Mouse (Mus musculus) cerebellum, adult 9-11 months (tissue): ENCODE measurements at regions not wholly inside any gene's neighbourhood (a gene's known extent, or its start where the extent isn't known, plus 50 kb on each side); places are given as distances from the start of the nearest gene placed in this dataset.

Experiments used
- DNase-seq: peaks from one replicate; pipeline ENCODE4 v3.0.0; 2022

DNA sequence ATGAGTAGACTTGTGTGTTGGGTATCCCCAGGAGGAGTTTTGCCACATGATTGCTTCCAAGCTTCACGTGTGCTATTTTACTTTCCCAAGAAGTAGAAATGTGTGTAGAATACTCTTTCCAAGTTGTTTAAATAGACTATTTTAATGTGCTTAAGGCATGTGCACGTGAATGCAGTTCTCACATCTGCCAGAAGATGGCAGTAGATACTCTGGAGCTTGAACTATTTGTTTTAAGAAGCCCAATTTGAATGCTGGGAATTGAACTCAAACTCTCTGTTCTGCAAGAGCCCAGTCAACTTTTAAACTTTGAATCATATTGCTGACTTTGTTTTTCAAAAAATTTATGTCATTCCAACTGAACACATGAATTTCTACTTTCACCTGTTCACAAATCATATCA is 431.3 kb upstream of the Reg3g start:
- DNase-seq = peak; percentile 3

DNA sequence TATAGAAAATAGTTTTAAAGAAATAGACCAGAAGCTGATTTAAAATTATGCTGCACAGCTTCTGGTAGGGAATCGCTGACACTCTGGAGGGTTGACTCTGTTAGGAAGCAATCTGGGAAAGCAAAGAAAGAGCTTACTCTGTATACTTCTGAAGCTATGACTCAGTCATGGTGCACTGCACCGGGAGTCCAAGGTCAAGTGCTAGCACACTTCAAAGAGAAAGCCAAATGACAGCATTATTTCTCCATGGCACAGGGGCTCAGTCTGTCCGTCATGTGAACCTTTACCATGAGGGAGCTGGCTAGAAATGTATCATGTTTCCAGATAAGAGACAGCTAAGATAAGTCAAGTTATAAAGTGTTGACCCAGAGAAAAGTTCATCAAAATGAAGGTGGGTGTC is 424.1 kb upstream of the Reg3g start:
- DNase-seq = no peak

DNA sequence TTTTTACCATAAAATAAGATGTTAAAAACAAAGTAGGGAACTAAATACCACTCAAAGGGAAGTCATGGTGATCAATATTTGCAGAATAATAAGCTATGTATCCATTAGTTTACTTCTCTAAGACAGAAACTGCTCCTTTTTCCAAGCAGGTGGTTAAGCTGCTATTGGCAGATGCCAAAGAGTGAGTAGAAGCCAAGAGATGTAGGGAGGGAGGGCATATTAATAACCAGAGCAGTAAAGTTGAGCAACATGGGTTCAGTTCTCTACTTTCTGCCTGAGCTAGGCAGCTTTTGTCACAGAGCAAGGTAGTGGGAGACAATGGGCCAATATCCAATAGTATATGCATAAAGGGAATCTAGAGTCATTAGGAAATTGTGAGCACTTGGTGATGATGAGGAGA is 394.4 kb upstream of the Reg3g start:
- DNase-seq = no peak

DNA sequence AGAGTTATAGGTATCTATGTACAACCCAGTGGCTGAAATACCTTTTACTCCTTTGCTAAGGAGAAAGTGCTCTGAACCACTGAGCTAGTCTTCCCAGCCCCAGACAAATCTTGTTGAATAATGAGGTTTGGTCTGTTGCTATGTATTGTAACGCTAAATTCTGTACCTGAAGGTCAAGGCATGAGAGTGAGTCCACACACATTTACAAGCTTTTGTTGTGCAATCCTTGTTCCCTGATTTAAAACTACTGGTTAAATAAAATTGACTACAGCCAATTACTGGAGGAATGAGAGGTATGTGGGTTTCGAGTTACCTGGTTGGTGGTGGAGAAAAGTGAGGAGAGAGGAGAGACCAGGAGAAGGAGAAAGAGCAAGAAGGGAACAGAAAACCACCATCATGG is 372.6 kb upstream of the Reg3g start:
- DNase-seq = no peak

DNA sequence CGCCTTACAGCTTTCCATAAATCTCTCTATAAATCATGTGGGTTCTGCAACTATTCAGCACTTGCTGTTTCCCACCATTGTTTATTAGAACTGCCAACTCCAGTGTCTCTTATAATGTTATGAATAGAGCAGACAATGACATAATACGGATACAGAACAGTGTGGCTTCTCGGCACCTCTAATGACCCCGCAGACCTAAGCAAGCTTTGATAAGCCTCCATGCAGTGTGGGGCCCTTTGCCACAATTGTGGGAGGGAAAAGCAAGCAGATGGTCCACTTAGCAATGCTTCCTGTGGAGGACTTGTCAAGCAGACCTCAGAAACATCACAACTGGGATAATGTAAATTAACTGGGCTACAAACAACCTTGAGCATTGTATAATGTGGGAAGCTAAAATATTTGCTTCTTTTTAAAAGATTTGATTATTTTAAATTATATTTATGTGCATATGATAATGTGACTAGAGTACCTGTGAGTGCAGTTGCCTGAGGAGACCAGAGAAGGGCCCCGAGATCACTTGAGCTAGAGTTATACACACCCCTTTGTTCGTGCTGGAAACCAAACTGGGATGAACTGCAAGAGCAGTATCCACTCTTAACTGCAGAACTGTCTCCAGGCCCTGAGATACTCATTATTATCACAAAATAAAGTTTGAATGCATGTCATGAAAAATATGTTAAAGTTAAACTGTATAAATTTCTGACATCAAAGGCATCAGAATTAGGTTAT is 357.4 kb upstream of the Reg3g start:
- no peak for DNase-seq

DNA sequence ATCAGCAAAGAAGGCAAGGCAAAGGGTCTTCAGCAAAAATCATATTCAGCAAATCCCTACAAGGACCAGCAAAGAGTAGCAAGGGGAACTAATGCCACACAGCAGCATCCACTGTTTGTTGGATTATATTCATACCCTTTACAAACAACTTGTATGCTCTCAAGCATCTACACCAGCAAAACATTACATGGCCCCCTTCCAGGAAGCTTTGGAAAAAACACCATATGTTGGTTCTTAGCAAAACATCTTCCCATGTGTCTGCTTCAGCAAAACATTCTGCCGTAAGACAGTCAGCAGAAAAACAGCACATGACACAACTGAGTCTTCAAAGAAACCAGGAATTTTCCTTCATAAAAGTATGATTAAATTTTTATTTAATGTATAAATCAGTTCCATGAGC is 352.6 kb upstream of the Reg3g start:
- DNase-seq = no peak

DNA sequence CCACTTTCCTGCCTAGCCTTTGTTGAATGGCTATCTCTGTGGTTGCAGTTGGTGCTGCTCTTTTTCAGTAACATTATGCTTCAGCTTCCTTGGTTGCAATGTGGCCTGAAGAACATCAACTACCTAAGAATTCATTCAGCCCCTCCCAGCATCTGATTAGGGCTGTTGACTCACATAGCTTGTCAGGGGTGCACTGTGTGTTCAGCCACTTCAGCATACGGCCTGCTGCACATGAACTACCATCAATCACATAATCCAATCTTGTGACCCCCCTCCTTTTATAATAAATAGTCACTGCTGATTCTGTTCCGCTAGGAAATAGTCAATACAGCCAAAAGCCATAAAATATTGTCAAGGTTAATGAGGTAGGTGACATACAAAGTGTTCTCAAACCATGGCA is 328.3 kb upstream of the Reg3g start:
- DNase-seq = no peak

DNA sequence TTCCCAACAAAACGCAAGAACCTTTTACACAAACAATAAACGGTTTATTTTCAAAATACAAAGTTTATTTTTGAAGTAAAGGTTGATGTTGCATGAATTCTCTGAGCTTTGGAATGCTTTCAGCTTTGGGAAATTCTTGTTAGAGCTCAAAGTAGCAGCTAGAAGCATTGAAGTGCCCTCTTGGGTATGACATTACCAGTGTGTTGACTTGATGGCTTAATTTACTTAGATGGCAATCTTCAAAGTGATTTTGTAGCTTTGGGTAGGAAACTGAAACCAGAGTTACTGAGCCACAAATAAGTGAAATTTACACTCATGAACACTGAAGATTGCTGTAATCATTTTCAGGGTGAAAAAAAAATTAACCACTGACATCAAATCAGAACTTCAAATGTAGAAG is 320.3 kb upstream of the Reg3g start:
- DNase-seq = no peak

DNA sequence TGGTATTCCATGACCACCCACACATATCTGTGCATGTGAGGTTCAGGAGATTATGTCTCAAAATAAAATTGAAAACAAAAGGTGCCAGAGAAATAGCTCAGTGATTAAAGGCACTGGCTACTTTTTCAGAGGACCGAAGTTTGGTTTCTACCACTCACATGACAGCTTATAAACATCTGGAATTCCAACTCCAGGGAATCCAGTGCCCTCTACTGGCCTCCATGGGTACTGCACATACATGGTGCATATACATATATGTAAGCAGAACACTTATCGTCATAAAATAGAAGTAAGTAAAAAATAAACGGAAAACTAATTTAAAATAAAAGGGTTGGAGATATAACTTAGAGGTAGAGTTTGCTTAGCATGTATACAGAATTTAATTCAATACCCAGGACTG is 288.9 kb upstream of the Reg3g start:
- no peak for DNase-seq
